21 mouse cellular contexts compared by ENCODE assay signal in the genomic region with DNA sequence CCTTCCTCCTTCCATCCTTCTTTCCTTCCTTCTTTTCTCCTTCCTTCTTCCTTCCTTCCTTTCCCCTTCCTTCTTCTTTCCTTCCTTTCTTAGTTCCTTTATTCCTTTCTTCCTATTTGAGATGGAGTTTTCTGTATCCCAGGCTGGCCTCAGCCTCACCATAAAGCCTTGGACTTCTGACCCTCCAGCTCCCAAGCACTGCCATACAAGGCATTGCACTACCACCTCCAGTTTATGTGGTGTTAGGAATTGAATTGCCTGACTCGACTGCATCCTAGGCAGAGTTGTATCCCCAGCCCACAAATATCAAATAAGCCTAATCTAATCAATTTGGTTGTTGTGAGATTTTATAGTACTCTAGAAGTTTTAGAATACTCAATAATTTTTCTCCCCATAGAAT. TPM values are rescaled to one million over a fixed set of nuclear protein-coding genes. Genes with fewer than 3 reads are reported as not detected.
"Had no signal": no experiment of that assay in that cellular context is flagged by ENCODE, and none has a peak within 500 bp of the region (broad histone marks: within the 10 kb centered on the region; RNA-seq: fewer than 3 reads in every experiment).

No protein-coding gene starts in this region.

- H3K4me1 ChIP-seq: lung, embryonic 15.5 days; megakaryocyte, embryonic 14.5 days; midbrain, embryonic 13.5 days; midbrain, embryonic 15.5 days; neural tube, embryonic 12.5 days had no signal

- H3K4me2 ChIP-seq: lung, embryonic 15.5 days; midbrain, embryonic 11.5 days; midbrain, embryonic 13.5 days; midbrain, embryonic 15.5 days; neural tube, embryonic 12.5 days had no signal

- H3K27me3 ChIP-seq: lung, embryonic 15.5 days; megakaryocyte, embryonic 14.5 days; midbrain, embryonic 13.5 days; midbrain, embryonic 15.5 days; neural tube, embryonic 12.5 days had no signal

- H3K9me3 ChIP-seq: lung, embryonic 15.5 days; megakaryocyte, embryonic 14.5 days; midbrain, embryonic 13.5 days; midbrain, embryonic 15.5 days; neural tube, embryonic 12.5 days had no signal

- H3K9ac ChIP-seq: liver, postnatal 0 days; lung, embryonic 15.5 days; midbrain, embryonic 13.5 days; midbrain, embryonic 15.5 days; neural tube, embryonic 12.5 days had no signal

- H3K27ac ChIP-seq: lung, embryonic 15.5 days; macrophage; midbrain, embryonic 13.5 days; midbrain, embryonic 15.5 days; neural tube, embryonic 12.5 days had no signal

- H3K4me3 ChIP-seq: lung, embryonic 15.5 days; megakaryocyte, embryonic 14.5 days; midbrain, embryonic 13.5 days; midbrain, embryonic 15.5 days; neural tube, embryonic 12.5 days had no signal

- H3K36me3 ChIP-seq: lung, embryonic 15.5 days; midbrain, embryonic 13.5 days; midbrain, embryonic 15.5 days; neural tube, embryonic 12.5 days had no signal

- ATAC-seq: liver, postnatal 0 days; lung, postnatal 0 days; midbrain, embryonic 13.5 days; midbrain, embryonic 15.5 days had no signal

- DNase-seq: liver, postnatal 0 days; lung, adult 2 months; lung, postnatal 14 days; lung, postnatal 36 days; right cerebral cortex, adult 18-20 months; right cerebral cortex, postnatal 25 days; right cerebral cortex, postnatal 4 days; spleen, adult 18-20 months; thymus, adult 18-20 months; thymus, postnatal 14 days; thymus, postnatal 36 days had no signal

RNA-seq across cellular contexts. Expression of a gene that starts 14.1 kb away (rescaled TPM):
- total RNA-seq: monocyte, adult 5-6 weeks; neutrophil, adult 5-6 weeks had no signal
- polyA plus RNA-seq: macrophage had no signal
